Mouse (Mus musculus) kidney, adult 2 months (tissue): Measurements from ENCODE around the gene Polh.

Experiments
- CTCF ChIP-seq: fragments of 200-500 bp; conservative IDR thresholded peaks from 2 replicates; pipeline ENCODE4 v1.5.1; 2011; ENCODE audit warnings: low read depth, mild to moderate bottlenecking, control low read depth, low read length, moderate library complexity, mixed read lengths; ENCODE audit not compliant: insufficient read depth, insufficient read length
- POLR2A ChIP-seq: fragments of 200-500 bp; IDR thresholded peaks from one replicate; pipeline ENCODE4 v1.6.1; 2011; ENCODE audit warnings: low read depth, low read length, control low read depth

DNA sequence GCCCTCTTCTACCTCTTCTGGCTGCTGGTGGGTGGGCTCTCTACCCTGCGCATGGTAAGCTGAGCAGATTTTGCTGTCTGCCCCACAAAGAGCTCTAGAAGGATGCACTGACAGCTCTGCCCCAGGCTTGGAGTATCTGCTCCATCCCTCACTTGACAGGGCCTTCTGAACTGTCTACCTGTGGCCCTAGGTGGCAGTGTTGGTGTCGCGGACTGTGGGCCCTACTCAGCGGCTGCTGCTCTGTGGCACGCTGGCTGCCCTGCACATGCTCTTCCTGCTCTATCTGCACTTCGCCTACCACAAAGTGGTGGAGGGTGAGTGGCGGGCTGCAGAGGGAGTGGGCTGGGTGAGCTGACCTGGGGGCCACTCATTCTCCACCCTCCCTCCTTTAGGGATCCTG, 48.7 kb upstream of the Polh start:
- peak; percentile 34; the same call in 1 of the 2 replicates for TF ChIP-seq CTCF
- TF ChIP-seq POLR2A: no peak
